Mouse (Mus musculus) liver, embryonic 13.5 days (tissue): Measurements from ENCODE around the gene 1700016K19Rik. TPM values are rescaled to one million over a fixed set of nuclear protein-coding genes. Genes with fewer than 3 reads are reported as not detected.
"Not testable (repeated sequence)": the region's sequence is repeated elsewhere in the genome, so short reads cannot be mapped to it uniquely, and the experiment has no call there.

Experiments used
- ATAC-seq: fragments of 200-750 bp; cut with Nextera tagmentation; 2 replicates; pipeline ENCODE4 v1.8.0; 2017; ENCODE audit warnings: low read depth, mild to moderate bottlenecking, moderate number of reproducible peaks, moderate library complexity
- DNase-seq: peaks from one replicate; pipeline ENCODE4 v3.0.0; 2022
- H3K27ac ChIP-seq: fragments of 300-500 bp; sonication (generic); 2 replicates; pipeline ENCODE4 v1.5.1; 2015; ENCODE audit warnings: moderate library complexity, mild to moderate bottlenecking, inconsistent platforms
- H3K27me3 ChIP-seq: fragments of 300-500 bp; sonication (generic); 2 replicates; pipeline ENCODE4 v1.6.1; 2015; ENCODE audit warnings: mild to moderate bottlenecking, inconsistent platforms
- H3K36me3 ChIP-seq: fragments of 300-500 bp; sonication (generic); 2 replicates; pipeline ENCODE4 v1.6.1; 2015; ENCODE audit warnings: mild to moderate bottlenecking, inconsistent platforms
- H3K4me1 ChIP-seq: fragments of 300-500 bp; sonication (generic); replicated peaks from 2 replicates; pipeline ENCODE4 v1.6.1; 2015; ENCODE audit warnings: inconsistent platforms
- H3K4me2 ChIP-seq: fragments of 300-500 bp; sonication (generic); 2 replicates; pipeline ENCODE4 v1.6.1; 2015; ENCODE audit warnings: inconsistent platforms, mild to moderate bottlenecking, moderate library complexity
- H3K4me3 ChIP-seq: fragments of 300-500 bp; sonication (generic); replicated peaks from 2 replicates; pipeline ENCODE4 v1.5.1; 2015; ENCODE audit warnings: mild to moderate bottlenecking, inconsistent platforms
- H3K9ac ChIP-seq: fragments of 300-500 bp; sonication (generic); 2 replicates; pipeline ENCODE4 v1.6.1; 2015; ENCODE audit warnings: mild to moderate bottlenecking, inconsistent platforms
- H3K9me3 ChIP-seq: fragments of 300-500 bp; sonication (generic); replicated peaks from 2 replicates; pipeline ENCODE4 v1.6.1; 2016; ENCODE audit warnings: inconsistent platforms
- WGBS: fragments of 180-500 bp; shearing (Covaris S2); methylation state at CpG from one replicate; pipeline ENCODE4 v1.1.7; 2015; ENCODE audit not compliant: insufficient replicate concordance; 5-methylcytosine and 5-hydroxymethylcytosine counted together
- polyA plus RNA-seq: library from polyadenylated mRNA; unstranded; fragments of >200 nt; fragmentation: Nextera tagmentation; extraction: Ambion mirVana; gene quantifications from 2 replicates; pipeline ENCODE4 v1.2.1, GENCODE M21; 2015

1700016K19Rik gene
- polyA plus RNA-seq, 1 experiment from 2014 or later: not detected

GRCm38 (mm10) chr11:75985948-75986347, 13.8 kb upstream of the 1700016K19Rik start:
- no peaks in the 10 kb centered on the region for H3K9me3 ChIP-seq
- ATAC-seq: no peak
- no peak for DNase-seq
- H3K4me3 ChIP-seq: no peak overlapping the region
- H3K4me2 ChIP-seq: no peak overlapping the region
- no peak overlapping the region for H3K9ac ChIP-seq
- H3K36me3 ChIP-seq: no peaks in the 10 kb centered on the region
- no peaks in the 10 kb centered on the region for H3K4me1 ChIP-seq
- H3K27me3 ChIP-seq: peaks cover 4% of the 10 kb centered on the region; the same call in 1 of the 2 replicates
- 63% methylated on average over 7 of the region's 7 CpGs for WGBS
- H3K27ac ChIP-seq: no peak overlapping the region

DNA sequence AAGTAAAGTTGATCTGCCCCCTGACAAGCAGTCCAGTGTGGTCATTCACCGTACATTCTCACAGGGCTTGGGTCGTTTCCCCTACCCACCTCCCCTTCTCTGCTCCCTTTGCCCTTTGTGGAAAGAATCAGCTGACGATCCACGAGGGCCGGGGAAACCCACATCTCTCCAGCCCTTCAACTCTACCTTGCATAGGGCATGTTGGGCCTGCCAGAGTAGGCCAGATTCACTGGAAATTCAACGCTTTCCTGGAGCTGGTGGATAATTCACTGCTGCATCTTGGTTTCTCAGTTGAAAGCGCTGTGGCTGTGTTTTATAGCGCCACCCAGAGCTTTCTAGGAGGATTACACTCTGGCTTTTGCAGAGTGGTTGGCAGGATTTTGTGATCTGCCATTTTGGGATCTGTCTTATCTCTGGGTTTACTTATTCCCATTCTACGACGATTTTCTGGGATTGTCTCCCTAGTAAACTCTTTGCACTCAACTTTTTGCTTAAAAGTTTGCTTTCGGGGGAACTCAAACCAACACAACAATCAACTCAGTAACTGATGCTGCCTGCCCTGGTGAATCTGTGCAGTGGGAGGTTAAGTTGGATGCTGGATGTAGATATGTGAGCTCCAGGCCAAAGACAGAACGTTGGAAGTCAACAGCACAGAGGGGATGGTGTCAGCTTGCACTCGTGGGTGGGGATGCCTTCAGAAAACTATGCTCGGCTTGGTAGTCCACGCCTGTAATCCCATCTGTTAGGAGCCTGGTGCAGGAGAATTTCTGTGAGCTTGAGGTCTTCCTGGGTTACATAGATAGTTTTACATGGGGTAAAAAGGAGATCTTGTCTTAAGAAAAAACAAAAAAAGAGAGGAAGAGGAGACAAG, 8.5 kb upstream of the 1700016K19Rik start:
- Histone ChIP-seq H3K27me3 (peaks cover 4% of the 10 kb centered on the region), H3K4me3 (no peak overlapping the region), H3K9ac (no peak overlapping the region), H3K9me3 (no peaks in the 10 kb centered on the region), H3K4me1 (no peaks in the 10 kb centered on the region), H3K27ac (no peak overlapping the region), H3K4me2 (no peak overlapping the region), H3K36me3 (no peaks in the 10 kb centered on the region)
- ATAC-seq: no peak
- no peak for DNase-seq
- WGBS: 60% methylated on average over 15 of the region's 15 CpGs

GRCm38 (mm10) chr11:75991911-75992310, 7.8 kb upstream of the 1700016K19Rik start:
- Histone ChIP-seq H3K4me1 (no peaks in the 10 kb centered on the region), H3K36me3 (no peaks in the 10 kb centered on the region), H3K4me3 (no peak overlapping the region), H3K4me2 (no peak overlapping the region), H3K27me3 (no peaks in the 10 kb centered on the region; the same call in 1 of the 2 replicates), H3K27ac (no peak overlapping the region), H3K9ac (no peak overlapping the region), H3K9me3 (no peaks in the 10 kb centered on the region)
- DNase-seq: no peak
- no peak for ATAC-seq
- 63% methylated on average over 8 of the region's 8 CpGs for WGBS

DNA sequence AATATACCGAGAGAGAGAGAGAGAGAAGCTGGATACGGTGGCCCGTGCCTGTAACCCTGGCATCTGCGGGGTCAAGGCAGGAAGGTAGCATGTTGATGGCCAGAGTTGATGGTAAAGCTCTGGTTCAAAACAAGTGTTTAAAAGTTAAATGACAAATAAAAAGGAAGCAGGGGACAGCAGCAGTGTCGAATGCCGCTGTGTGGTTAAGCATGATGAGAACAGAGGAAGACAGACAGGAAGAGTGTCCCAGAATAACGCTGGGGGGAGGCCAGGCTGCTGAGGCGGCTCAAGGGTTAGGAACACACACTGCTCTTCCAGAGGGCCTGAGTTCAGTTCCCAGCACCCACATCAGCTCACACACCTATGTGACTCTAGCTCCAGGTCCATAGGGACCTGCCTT, 7.2 kb upstream of the 1700016K19Rik start:
- Histone ChIP-seq H3K36me3 (no peaks in the 10 kb centered on the region), H3K4me1 (no peaks in the 10 kb centered on the region), H3K9ac (no peak overlapping the region), H3K27me3 (no peaks in the 10 kb centered on the region; the same call in 1 of the 2 replicates), H3K9me3 (no peaks in the 10 kb centered on the region), H3K27ac (no peak overlapping the region), H3K4me3 (no peak overlapping the region), H3K4me2 (no peak overlapping the region)
- 38% methylated on average over 8 of the region's 8 CpGs for WGBS
- no peak for ATAC-seq
- no peak for DNase-seq

DNA sequence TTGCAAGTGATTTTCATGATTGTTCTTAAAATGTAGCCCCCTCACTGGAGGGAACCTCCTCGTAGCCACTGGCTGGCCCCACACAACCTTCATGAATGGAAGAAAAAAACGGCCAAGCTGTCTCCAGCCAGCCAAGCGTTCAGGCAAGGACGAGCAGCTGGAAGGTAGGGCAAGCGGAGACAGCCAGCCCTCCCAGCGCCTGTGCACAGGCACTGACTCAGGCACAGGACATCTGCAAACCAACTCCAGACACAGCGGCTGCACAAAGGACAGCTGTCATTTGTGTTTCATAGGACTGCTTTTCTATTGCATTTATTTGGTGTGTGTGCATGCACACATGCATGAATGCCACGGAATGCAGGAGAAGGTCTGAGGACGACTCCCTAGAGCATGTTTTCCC, 5.4 kb upstream of the 1700016K19Rik start:
- Histone ChIP-seq H3K36me3 (no peaks in the 10 kb centered on the region), H3K9ac (no peak overlapping the region), H3K4me2 (no peak overlapping the region), H3K4me3 (no peak overlapping the region), H3K9me3 (no peaks in the 10 kb centered on the region), H3K27ac (no peak overlapping the region), H3K27me3 (peaks cover 3% of the 10 kb centered on the region; the same call in 1 of the 2 replicates), H3K4me1 (no peaks in the 10 kb centered on the region)
- DNase-seq (no peak), ATAC-seq (no peak)
- WGBS: 56% methylated on average over 9 of the region's 9 CpGs

GRCm38 (mm10) chr11:76000701-76001100, 989 bp downstream of the 1700016K19Rik start:
- DNase-seq: no peak
- H3K4me3 ChIP-seq: no peak overlapping the region
- no peak for ATAC-seq
- H3K9me3 ChIP-seq: no peaks in the 10 kb centered on the region
- 71% methylated on average over 5 of the region's 5 CpGs for WGBS
- H3K4me1 ChIP-seq: no peaks in the 10 kb centered on the region
- H3K9ac ChIP-seq: no peak overlapping the region
- no peak overlapping the region for H3K4me2 ChIP-seq
- H3K36me3 ChIP-seq: no peaks in the 10 kb centered on the region
- no peak overlapping the region for H3K27ac ChIP-seq
- peaks cover 23% of the 10 kb centered on the region for H3K27me3 ChIP-seq

GRCm38 (mm10) chr11:76001237-76001878, 1.6 kb downstream of the 1700016K19Rik start:
- WGBS: 59% methylated on average over 3 of the region's 3 CpGs
- Histone ChIP-seq H3K4me1 (no peaks in the 10 kb centered on the region), H3K4me3 (no peak overlapping the region), H3K36me3 (no peaks in the 10 kb centered on the region), H3K9me3 (no peaks in the 10 kb centered on the region), H3K27me3 (peaks cover 23% of the 10 kb centered on the region), H3K27ac (no peak overlapping the region), H3K9ac (no peak overlapping the region), H3K4me2 (no peak overlapping the region)
- DNase-seq (no peak), ATAC-seq (no peak)

DNA sequence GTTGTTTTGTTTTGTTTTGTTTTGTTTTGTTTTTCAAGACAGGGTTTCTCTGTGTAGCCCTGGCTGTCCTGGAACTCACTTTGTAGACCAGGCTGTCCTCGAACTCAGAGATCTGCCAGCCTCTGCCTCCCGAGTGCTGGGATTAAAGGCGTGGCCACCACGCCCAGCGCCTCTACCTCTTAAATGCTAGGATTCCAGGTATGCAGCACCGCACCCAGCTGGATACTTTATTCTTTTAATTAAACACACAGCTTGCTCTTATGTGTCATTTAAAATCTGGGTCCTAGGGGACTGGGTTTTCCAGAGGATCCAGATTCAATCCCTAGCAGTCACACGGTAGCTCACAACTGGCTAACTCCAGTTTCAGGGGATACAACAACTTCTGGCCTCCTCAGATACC, 4.6 kb downstream of the 1700016K19Rik start:
- not testable (repeated sequence) for H3K27ac ChIP-seq, H3K36me3 ChIP-seq, H3K4me1 ChIP-seq, H3K4me2 ChIP-seq, H3K9ac ChIP-seq, DNase-seq, H3K4me3 ChIP-seq, H3K9me3 ChIP-seq, ATAC-seq
- 70% methylated on average over 7 of the region's 7 CpGs for WGBS
- H3K27me3 ChIP-seq: peaks cover 19% of the 10 kb centered on the region

DNA sequence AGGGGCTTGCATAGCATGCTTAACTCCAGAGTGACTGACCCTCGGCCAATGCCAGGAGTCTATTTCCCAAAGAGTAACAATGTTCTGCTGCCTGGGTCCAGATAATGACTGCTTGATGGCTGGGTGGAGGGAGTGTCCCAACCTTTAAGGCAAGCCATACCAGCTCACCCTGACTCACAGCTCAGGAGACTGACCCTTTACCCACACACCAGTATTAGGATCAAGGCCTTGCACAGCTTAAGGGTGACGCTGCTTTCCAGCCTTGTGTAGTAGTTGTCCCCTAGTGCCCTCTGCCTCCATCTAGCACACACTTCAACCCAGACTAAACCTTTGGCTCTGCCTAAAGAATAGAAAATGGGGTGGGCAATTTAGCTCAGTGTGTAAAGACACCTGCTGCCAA, 8.4 kb downstream of the 1700016K19Rik start:
- ATAC-seq: no peak
- no peaks in the 10 kb centered on the region for H3K4me1 ChIP-seq
- no peak overlapping the region for H3K4me2 ChIP-seq
- H3K27ac ChIP-seq: no peak overlapping the region
- 76% methylated on average over 2 of the region's 2 CpGs for WGBS
- no peak overlapping the region for H3K9ac ChIP-seq
- 0 out of 2 replicates have a peak, but pooled peaks cover 2% of the 10 kb centered on the region for H3K27me3 ChIP-seq
- H3K36me3 ChIP-seq: no peaks in the 10 kb centered on the region
- H3K4me3 ChIP-seq: no peak overlapping the region
- H3K9me3 ChIP-seq: no peaks in the 10 kb centered on the region
- DNase-seq: no peak

GRCm38 (mm10) chr11:76009101-76009500, 9.4 kb downstream of the 1700016K19Rik start:
- WGBS: 54% methylated on average over 6 of the region's 6 CpGs
- H3K27ac ChIP-seq: no peak overlapping the region
- no peak overlapping the region for H3K4me3 ChIP-seq
- no peak for ATAC-seq
- no peak overlapping the region for H3K9ac ChIP-seq
- H3K4me1 ChIP-seq: no peaks in the 10 kb centered on the region
- no peaks in the 10 kb centered on the region for H3K27me3 ChIP-seq
- H3K9me3 ChIP-seq: no peaks in the 10 kb centered on the region
- no peak for DNase-seq
- H3K4me2 ChIP-seq: no peak overlapping the region
- H3K36me3 ChIP-seq: no peaks in the 10 kb centered on the region

DNA sequence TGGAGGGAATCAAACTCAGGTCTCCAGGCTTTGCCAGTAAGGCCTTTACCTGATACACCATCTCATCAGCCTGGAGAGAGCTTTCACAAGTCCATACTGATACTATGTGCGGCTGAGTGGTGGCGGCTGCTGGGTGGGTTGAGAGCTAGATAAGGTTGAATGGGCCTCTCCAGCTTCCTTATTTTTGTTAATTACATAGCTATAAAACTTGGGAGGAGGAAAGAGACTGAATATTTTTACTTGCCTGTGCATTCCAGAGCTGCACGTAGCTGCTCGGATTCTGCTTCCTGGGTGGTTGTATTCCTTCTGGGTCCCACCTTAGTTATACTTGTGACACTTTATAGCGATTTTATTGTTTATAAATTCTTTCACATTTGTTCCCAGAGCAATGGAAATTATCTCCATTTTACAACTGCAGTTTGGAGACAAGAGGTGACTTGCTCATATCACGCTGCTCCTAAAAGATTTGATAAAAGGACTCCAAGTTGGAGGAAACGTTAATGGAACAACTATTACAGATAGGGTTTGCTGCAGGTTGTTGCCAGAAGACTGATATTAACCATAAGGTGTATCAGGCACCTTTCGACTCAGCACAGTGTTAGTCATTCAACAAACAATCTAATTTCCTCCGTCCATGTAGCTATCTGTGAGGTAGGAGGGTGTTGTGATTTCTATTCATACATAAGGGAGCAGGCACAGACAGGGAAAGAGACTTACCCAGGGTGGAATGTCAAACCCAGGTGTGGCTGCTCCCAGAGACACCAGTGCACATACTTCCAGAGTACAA, 11.3 kb downstream of the 1700016K19Rik start:
- Histone ChIP-seq H3K4me3 (no peak overlapping the region), H3K4me2 (no peak overlapping the region), H3K27me3 (no peaks in the 10 kb centered on the region), H3K9ac (no peak overlapping the region), H3K4me1 (no peaks in the 10 kb centered on the region), H3K27ac (no peak overlapping the region), H3K36me3 (no peaks in the 10 kb centered on the region), H3K9me3 (no peaks in the 10 kb centered on the region)
- WGBS: 47% methylated on average over 9 of the region's 9 CpGs
- ATAC-seq (no peak), DNase-seq (no peak)
